Mouse (Mus musculus): ENCODE results near the gene Kcnip3. TPM values are rescaled to one million over a fixed set of nuclear protein-coding genes. Genes with fewer than 3 reads are reported as not detected.

Kcnip3 gene
- total and polyA plus RNA-seq, 2 experiments from 2014 or later, result 13.8 to 39.0 TPM

DNA sequence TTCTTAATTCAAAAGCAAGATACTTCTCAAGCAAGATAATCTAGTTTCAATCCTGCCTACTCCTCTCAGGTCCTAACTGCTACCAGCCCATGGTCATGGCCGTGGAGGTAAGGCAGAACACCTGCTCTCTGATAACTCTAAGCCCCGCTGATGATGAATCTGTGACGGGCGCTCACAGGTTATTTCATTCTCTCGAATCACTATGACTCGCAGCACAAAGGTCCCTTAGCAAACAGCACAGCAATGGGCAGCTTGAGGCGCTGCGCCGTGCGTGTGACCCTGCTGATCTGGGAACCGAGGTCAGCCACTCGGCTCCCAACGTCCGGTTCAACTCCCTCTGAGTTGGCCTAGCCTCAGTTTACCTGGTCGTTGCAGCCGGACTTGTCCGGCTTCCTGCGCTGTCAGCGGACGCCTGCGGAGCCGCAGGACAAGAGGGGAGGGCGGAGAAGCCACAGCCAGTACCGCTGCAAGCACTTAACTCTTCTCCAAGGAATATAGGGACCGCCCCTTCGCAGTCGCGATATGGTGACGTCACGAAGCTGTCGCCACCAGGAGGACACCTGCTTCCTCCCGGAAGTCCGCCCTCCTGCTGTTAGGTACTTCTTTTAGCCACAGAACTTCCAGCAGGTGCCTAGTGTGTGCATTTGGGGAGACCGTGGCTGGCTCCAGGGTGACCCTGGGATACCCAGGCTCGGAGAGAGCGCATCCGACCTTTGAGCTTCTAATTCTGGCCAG is 77.7 kb downstream of the Kcnip3 start, which contains the start of gene Fahd2a:
Fahd2a (minus strand) TSS at position 511 of the 735 bp plus-strand sequence.
- Histone ChIP-seq H3K4me3 (ENCODE audit: low read length) (peak within 1 kb of the TSS; percentile 47), H3K4me1 (ENCODE audit: insufficient read depth, low read length) (peaks cover 4% of the 10 kb centered on the region; the same call in 1 of the 2 replicates), H3K9ac (replicated peaks; ENCODE audit: low read length) (peak within 1 kb of the TSS; percentile 60), H3K4me2 (ENCODE audit: low read depth, low read length) (peak within 1 kb of the TSS; percentile 59), H3K27me3 (ENCODE audit: insufficient read depth, low read length) (no peaks in the 10 kb centered on the region), H3K36me3 (ENCODE audit: insufficient read depth, low read length) (peaks cover 5% of the 10 kb centered on the region; the same call in 1 of the 2 replicates), H3K9me3 (ENCODE audit: low read length) (no peaks in the 10 kb centered on the region), H3K27ac (peak within 1 kb of the TSS; percentile 1; the same call in 1 of the 2 replicates)
- ATAC-seq (peak; percentile 94), DNase-seq (ENCODE audit: low spot score) (peak; percentile 95)
- 3% methylated on average over 37 of the region's 37 CpGs for WGBS
- TF ChIP-seq CTCF (IDR thresholded peaks at IDR 0.05; ENCODE audit: low read depth), result no peak; the same call in none of the 2 replicates

DNA sequence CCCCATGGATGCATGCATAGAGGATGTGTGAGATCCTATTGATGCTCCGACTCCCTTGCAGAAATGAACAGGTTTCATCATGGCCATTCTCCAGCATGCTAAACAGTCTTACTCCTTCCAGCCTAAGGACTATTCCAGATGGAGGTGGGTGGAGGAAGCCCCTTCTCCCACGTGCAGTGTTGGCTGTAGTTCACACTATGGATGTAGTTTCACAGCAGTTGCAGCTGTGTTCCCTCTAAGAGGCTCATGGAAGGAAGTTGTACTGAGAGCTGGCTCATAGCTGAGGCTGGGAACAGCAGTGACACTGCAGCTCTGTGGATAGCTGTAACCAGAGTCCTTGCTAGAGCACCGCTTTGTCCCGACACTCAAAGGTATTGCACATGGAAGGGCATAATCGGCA is 84.2 kb downstream of the Kcnip3 start:
- Histone ChIP-seq H3K36me3 (ENCODE audit: insufficient read depth, low read length) (peaks cover 11% of the 10 kb centered on the region), H3K4me2 (ENCODE audit: low read depth, low read length) (no peak overlapping the region), H3K9ac (replicated peaks; ENCODE audit: low read length) (no peak overlapping the region), H3K4me3 (ENCODE audit: low read length) (no peak overlapping the region), H3K9me3 (ENCODE audit: low read length) (no peaks in the 10 kb centered on the region), H3K4me1 (ENCODE audit: insufficient read depth, low read length) (no peaks in the 10 kb centered on the region), H3K27ac (no peak overlapping the region), H3K27me3 (ENCODE audit: insufficient read depth, low read length) (no peaks in the 10 kb centered on the region)
- no peak for TF ChIP-seq CTCF (IDR thresholded peaks at IDR 0.05; ENCODE audit: low read depth)
- ATAC-seq (no peak), DNase-seq (ENCODE audit: low spot score) (no peak)
- 85% methylated on average over 5 of the region's 5 CpGs for WGBS

DNA sequence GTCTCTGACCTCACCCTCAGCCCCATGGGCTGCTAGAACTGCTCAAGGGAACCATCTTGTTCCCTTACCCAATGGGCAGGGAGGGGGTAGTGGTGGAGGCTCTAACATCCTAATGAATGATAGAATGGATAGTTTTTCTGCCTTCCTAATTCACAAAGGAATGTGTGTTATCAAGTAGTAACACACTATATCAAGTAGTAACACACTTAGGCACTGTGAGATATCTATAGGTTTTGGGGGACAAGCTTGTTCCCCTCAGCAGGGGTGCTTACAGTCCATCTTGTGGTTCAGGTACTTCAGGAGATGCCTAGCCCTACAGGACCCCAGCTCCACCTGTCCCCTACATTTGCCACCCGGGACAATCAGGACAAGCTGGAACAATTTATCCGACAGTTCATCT is 86.3 kb downstream of the Kcnip3 start:
- Histone ChIP-seq H3K36me3 (ENCODE audit: insufficient read depth, low read length) (peaks cover 11% of the 10 kb centered on the region), H3K27ac (no peak overlapping the region), H3K4me3 (ENCODE audit: low read length) (no peak overlapping the region), H3K9me3 (ENCODE audit: low read length) (no peaks in the 10 kb centered on the region), H3K4me2 (ENCODE audit: low read depth, low read length) (no peak overlapping the region), H3K9ac (replicated peaks; ENCODE audit: low read length) (no peak overlapping the region), H3K27me3 (ENCODE audit: insufficient read depth, low read length) (no peaks in the 10 kb centered on the region), H3K4me1 (ENCODE audit: insufficient read depth, low read length) (no peaks in the 10 kb centered on the region)
- no peak for TF ChIP-seq CTCF (IDR thresholded peaks at IDR 0.05; ENCODE audit: low read depth)
- ATAC-seq (no peak), DNase-seq (ENCODE audit: low spot score) (no peak)
- 93% methylated on average over 2 of the region's 2 CpGs for WGBS

DNA sequence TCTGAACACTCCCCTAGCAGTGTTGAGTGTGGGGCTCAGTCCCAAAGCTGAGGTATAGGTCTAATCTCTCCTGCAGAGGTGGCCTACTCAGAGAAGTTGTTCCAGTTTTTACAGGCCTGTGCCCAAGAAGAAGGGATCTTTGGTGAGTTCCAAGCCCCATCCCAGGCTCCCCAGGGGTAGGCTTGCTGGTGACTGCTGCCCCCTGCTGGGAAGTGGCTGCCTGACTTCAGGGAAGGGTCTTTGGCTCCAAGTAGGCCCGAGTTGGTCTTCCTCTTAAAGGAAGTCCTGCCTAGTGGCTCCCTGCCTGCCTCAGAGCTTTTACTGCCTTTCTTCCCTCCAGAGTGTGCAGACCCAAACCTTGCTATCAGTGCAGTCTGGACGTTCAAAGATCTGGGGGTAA is 86.8 kb downstream of the Kcnip3 start:
- peak; percentile 60 for TF ChIP-seq CTCF (IDR thresholded peaks at IDR 0.05; ENCODE audit: low read depth)
- H3K9ac ChIP-seq (replicated peaks; ENCODE audit: low read length), result no peak overlapping the region
- H3K27ac ChIP-seq, result no peak overlapping the region
- peaks cover 11% of the 10 kb centered on the region for H3K36me3 ChIP-seq (ENCODE audit: insufficient read depth, low read length)
- DNase-seq (ENCODE audit: low spot score), result peak; percentile 20
- no peaks in the 10 kb centered on the region for H3K9me3 ChIP-seq (ENCODE audit: low read length)
- no peaks in the 10 kb centered on the region for H3K27me3 ChIP-seq (ENCODE audit: insufficient read depth, low read length)
- no peak overlapping the region for H3K4me2 ChIP-seq (ENCODE audit: low read depth, low read length)
- no peaks in the 10 kb centered on the region for H3K4me1 ChIP-seq (ENCODE audit: insufficient read depth, low read length)
- ATAC-seq, result no peak
- H3K4me3 ChIP-seq (ENCODE audit: low read length), result no peak overlapping the region
- 46% methylated on average over 2 of the region's 2 CpGs for WGBS

DNA sequence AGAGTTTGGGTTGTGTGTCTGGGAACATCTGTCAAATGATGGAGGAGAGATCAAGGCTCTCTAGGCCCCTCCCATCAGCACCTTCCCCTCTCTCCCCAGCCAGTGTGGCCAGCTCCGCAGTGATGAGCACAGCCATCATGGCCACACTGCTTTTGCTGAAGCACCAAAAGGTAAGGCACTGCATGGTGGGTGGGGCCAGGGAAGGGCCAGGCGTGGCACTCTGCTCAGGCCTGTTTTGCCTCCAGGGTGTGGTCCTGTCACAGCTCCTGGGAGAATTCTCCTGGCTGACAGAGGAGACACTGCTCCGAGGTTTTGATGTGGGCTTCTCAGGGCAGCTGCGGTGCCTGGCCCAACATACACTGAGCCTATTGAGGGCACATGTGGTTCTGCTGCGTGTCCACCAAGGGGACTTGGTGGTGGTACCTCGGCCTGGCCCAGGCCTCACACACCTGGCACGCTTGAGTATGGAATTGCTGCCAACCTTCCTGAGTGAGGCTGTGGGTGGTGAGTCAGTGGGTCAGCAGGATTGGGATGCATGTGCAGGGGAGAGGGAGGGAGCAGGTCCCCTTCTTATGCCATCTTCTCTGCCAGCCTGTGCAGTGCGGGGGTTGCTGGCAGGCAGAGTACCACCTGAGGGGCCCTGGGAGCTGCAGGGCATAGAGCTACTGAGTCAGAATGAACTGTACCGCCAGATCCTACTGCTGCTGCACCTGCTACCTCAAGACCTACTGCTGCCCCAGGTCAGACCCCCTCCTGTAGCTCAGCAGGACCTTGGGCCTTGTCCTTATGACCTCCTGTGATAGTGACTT is 88.2 kb downstream of the Kcnip3 start:
- no peaks in the 10 kb centered on the region for H3K9me3 ChIP-seq (ENCODE audit: low read length)
- DNase-seq (ENCODE audit: low spot score), result no peak
- H3K4me3 ChIP-seq (ENCODE audit: low read length), result no peak overlapping the region
- H3K9ac ChIP-seq (replicated peaks; ENCODE audit: low read length), result no peak overlapping the region
- H3K4me2 ChIP-seq (ENCODE audit: low read depth, low read length), result no peak overlapping the region
- H3K27me3 ChIP-seq (ENCODE audit: insufficient read depth, low read length), result no peaks in the 10 kb centered on the region
- ATAC-seq, result peak; percentile 21; the same call in 1 of the 2 replicates
- peaks cover 5% of the 10 kb centered on the region for H3K36me3 ChIP-seq (ENCODE audit: insufficient read depth, low read length)
- H3K27ac ChIP-seq, result no peak overlapping the region
- 85% methylated on average over 9 of the region's 9 CpGs for WGBS
- TF ChIP-seq CTCF (IDR thresholded peaks at IDR 0.05; ENCODE audit: low read depth), result peak; percentile 6; the same call in 1 of the 2 replicates
- H3K4me1 ChIP-seq (ENCODE audit: insufficient read depth, low read length), result no peaks in the 10 kb centered on the region

DNA sequence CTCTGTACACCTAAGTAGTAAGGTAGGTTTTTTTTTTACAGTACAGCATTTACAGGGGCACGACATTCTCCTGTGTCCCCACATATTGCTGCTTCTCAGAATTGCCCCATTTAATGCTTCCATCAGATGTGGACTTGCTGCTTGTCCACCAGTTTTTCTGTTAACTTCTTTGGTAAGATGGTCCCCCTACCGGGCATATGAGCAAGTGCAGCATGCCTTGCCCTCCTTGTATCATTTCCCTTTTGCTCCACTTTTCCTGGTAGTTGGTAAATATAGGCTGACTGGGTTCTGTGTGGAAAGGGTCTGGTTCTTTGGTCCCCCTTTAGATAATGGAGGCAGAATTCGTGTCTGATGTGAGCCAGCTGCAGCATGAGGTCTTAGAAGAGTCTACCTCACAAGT is 91.7 kb downstream of the Kcnip3 start:
- Histone ChIP-seq H3K27me3 (ENCODE audit: insufficient read depth, low read length) (no peaks in the 10 kb centered on the region), H3K9ac (replicated peaks; ENCODE audit: low read length) (no peak overlapping the region), H3K4me3 (ENCODE audit: low read length) (no peak overlapping the region), H3K9me3 (ENCODE audit: low read length) (no peaks in the 10 kb centered on the region), H3K27ac (no peak overlapping the region), H3K36me3 (ENCODE audit: insufficient read depth, low read length) (0 out of 2 replicates have a peak, but pooled peaks cover 5% of the 10 kb centered on the region), H3K4me1 (ENCODE audit: insufficient read depth, low read length) (no peaks in the 10 kb centered on the region), H3K4me2 (ENCODE audit: low read depth, low read length) (no peak overlapping the region)
- 17% methylated on average over 3 of the region's 3 CpGs for WGBS
- peak; percentile 87 for TF ChIP-seq CTCF (IDR thresholded peaks at IDR 0.05; ENCODE audit: low read depth)
- DNase-seq (ENCODE audit: low spot score) (peak; percentile 74), ATAC-seq (no peak)

Data from hindbrain, postnatal 0 days (tissue).